Mouse (Mus musculus) ES-E14 (cell line): Measurements from ENCODE around the gene Six3. TPM values are rescaled to one million over a fixed set of nuclear protein-coding genes. Genes with fewer than 3 reads are reported as not detected.

Experiments used
- DNase-seq: peaks from one replicate; pipeline ENCODE4 v3.0.0-alpha.2; 2013; ENCODE audit warnings: low read depth, low spot score
- H3K27ac ChIP-seq: 2 replicates; pipeline ENCODE4 v1.5.1; 2012; ENCODE audit warnings: low read depth, mild to moderate bottlenecking, low read length, moderate library complexity, mixed read lengths; ENCODE audit not compliant: poor library complexity, insufficient read depth, severe bottlenecking
- H3K36me3 ChIP-seq: 2 replicates; pipeline ENCODE4 v1.6.1; 2012; ENCODE audit warnings: mild to moderate bottlenecking, low read length, moderate library complexity, mixed read lengths; ENCODE audit not compliant: control insufficient read depth, poor library complexity, insufficient read depth, severe bottlenecking
- H3K4me1 ChIP-seq, 2 experiments: fragments of 150-350 bp in 1 of 2; sonication (generic) in 1 of 2; 2 replicates each; pipeline ENCODE4 v1.6.1; 2012; ENCODE audit warnings: low read length in 2 of 2, mild to moderate bottlenecking in 1 of 2, mixed read lengths in 1 of 2; ENCODE audit not compliant: control insufficient read depth in 2 of 2, insufficient read depth in 2 of 2, poor library complexity in 1 of 2
- H3K4me3 ChIP-seq, 2 experiments: fragments of 150-350 bp in 1 of 2; sonication (generic) in 1 of 2; 2 replicates each; pipeline ENCODE4 v1.5.1; 2012; ENCODE audit warnings: low read length in 2 of 2, low read depth in 1 of 2, mild to moderate bottlenecking in 1 of 2, mixed read lengths in 1 of 2; ENCODE audit not compliant: insufficient read depth in 1 of 2, poor library complexity in 1 of 2, severe bottlenecking in 1 of 2
- H3K9ac ChIP-seq: 2 replicates; pipeline ENCODE4 v1.6.1; 2012; ENCODE audit warnings: low read depth, mild to moderate bottlenecking, low read length, mixed read lengths; ENCODE audit not compliant: poor library complexity, insufficient read depth, severe bottlenecking
- H3K9me3 ChIP-seq: fragments of 150-350 bp; sonication (generic); 2 replicates; pipeline ENCODE4 v1.6.1; 2012; ENCODE audit warnings: low read depth, mild to moderate bottlenecking, low read length; ENCODE audit not compliant: control insufficient read depth, insufficient read depth
- HCFC1 ChIP-seq: IDR thresholded peaks from 2 replicates; pipeline ENCODE4 v1.6.1; 2012; ENCODE audit warnings: low read length, inconsistent platforms, borderline replicate concordance; ENCODE audit not compliant: insufficient read depth
- ZC3H11A ChIP-seq: IDR thresholded peaks from 2 replicates; pipeline ENCODE4 v1.6.1; 2012; ENCODE audit warnings: low read depth, mild to moderate bottlenecking, inconsistent platforms, low read length, borderline replicate concordance
- in situ Hi-C, 2 experiments: fragments of 600-800 bp; cut with MboI; formaldehyde crosslinking; loops; one replicate each; pipeline ENCODE4 v1.15.1; 2025; ENCODE audit warnings: low sequenced_read_pairs in 2 of 2, inconsistent platforms in 1 of 2; ENCODE audit not compliant: unreplicated experiment in 2 of 2
- total RNA-seq: library from RNA; depleted of rRNA; stranded (reverse); fragments of 300-350 nt; gene quantifications from 2 replicates; pipeline ENCODE4 v1.2.3, GENCODE M21; 2012; rRNA removed

Six3 gene
- total RNA-seq, 1 experiment = not detected

GRCm38 (mm10) chr17:85664618-85665320 lies 51.4 kb downstream of the Six3 start:
- DNase-seq = peak; percentile 67
- no peaks in the 10 kb centered on the region for H3K36me3 ChIP-seq
- in situ Hi-C loops = no loop called here
- H3K9me3 ChIP-seq = no peaks in the 10 kb centered on the region
- peak overlapping the region in 1 of 2 experiments; percentile 4; a peak in 1 of 4 replicates for H3K4me3 ChIP-seq
- no peak overlapping the region for H3K9ac ChIP-seq
- no peak overlapping the region for H3K27ac ChIP-seq
- no peak for TF ChIP-seq HCFC1
- TF ChIP-seq ZC3H11A = peak; percentile 59
- no peaks in the 10 kb centered on the region for H3K4me1 ChIP-seq

Other genes starting within 250 kb of the Six3 start
- gene Six2, start 74.7 kb downstream of the Six3 start, total RNA-seq = 0.22 TPM in 1 of 2 replicates, not detected in the other